Mouse (Mus musculus) limb, embryonic 14.5 days (tissue): ENCODE measurements around the gene Gm17727. TPM values are rescaled to one million over a fixed set of nuclear protein-coding genes. Genes with fewer than 3 reads are reported as not detected.
"Not testable (repeated sequence)": the region's sequence is repeated elsewhere in the genome, so short reads cannot be mapped to it uniquely, and the experiment has no call there.

ENCODE experiments used
- ATAC-seq: fragments of 200-750 bp; cut with Nextera tagmentation; 2 replicates; pipeline ENCODE4 v1.8.0; 2017; ENCODE audit warnings: low read depth, moderate number of reproducible peaks, moderate TSS enrichment; ENCODE audit not compliant: low FRiP score
- DNase-seq: peaks from one replicate; pipeline ENCODE4 v3.0.0-alpha.2; 2015; ENCODE audit warnings: low spot score
- H3K27ac ChIP-seq: fragments of 300-500 bp; sonication (generic); replicated peaks from 2 replicates; pipeline ENCODE4 v1.5.1; 2014; ENCODE audit warnings: low read depth, mild to moderate bottlenecking, low read length, moderate library complexity, mixed read lengths
- H3K27me3 ChIP-seq: fragments of 300-500 bp; sonication (generic); 2 replicates; pipeline ENCODE4 v1.6.1; 2014; ENCODE audit warnings: low read length, mixed read lengths; ENCODE audit not compliant: control insufficient read depth, insufficient read depth
- H3K36me3 ChIP-seq: fragments of 300-500 bp; sonication (generic); 2 replicates; pipeline ENCODE4 v1.6.1; 2014; ENCODE audit warnings: mild to moderate bottlenecking, low read length, moderate library complexity, mixed read lengths; ENCODE audit not compliant: control insufficient read depth, insufficient read depth
- H3K4me1 ChIP-seq: fragments of 300-500 bp; sonication (generic); 2 replicates; pipeline ENCODE4 v1.6.1; 2014; ENCODE audit warnings: antibody characterized with exemption, low read length, mixed read lengths; ENCODE audit not compliant: control insufficient read depth, insufficient read depth
- H3K4me2 ChIP-seq: fragments of 300-500 bp; sonication (generic); replicated peaks from 2 replicates; pipeline ENCODE4 v1.6.1; 2014; ENCODE audit warnings: low read depth, mild to moderate bottlenecking, low read length, moderate library complexity; ENCODE audit not compliant: severe bottlenecking
- H3K4me3 ChIP-seq: fragments of 300-500 bp; sonication (generic); replicated peaks from 2 replicates; pipeline ENCODE4 v1.5.1; 2014; ENCODE audit warnings: low read length
- H3K9ac ChIP-seq: fragments of 300-500 bp; sonication (generic); 2 replicates; pipeline ENCODE4 v1.6.1; 2014; ENCODE audit warnings: mild to moderate bottlenecking, low read depth, low read length, moderate library complexity; ENCODE audit not compliant: severe bottlenecking
- H3K9me3 ChIP-seq: fragments of 300-500 bp; sonication (generic); 2 replicates; pipeline ENCODE4 v1.6.1; 2016; ENCODE audit warnings: low read length; ENCODE audit not compliant: control insufficient read depth
- POLR2A ChIP-seq: fragments of 200-500 bp; IDR thresholded peaks from 2 replicates; pipeline ENCODE4 v1.8.0; 2012; ENCODE audit warnings: inconsistent platforms, mild to moderate bottlenecking, moderate library complexity, borderline replicate concordance; ENCODE audit not compliant: insufficient read depth, insufficient read length; ENCODE audit errors: extremely low read depth
- WGBS: fragments of 180-500 bp; shearing (Covaris S2); extraction: QIAGEN DNeasy Blood & Tissue Kit; methylation state at CpG from one replicate; pipeline ENCODE4 v1.1.7; 2014; 5-methylcytosine and 5-hydroxymethylcytosine counted together
- polyA plus RNA-seq, 2 experiments: library from polyadenylated mRNA; depleted of rRNA in 1 of 2; stranded (reverse) in 1 of 2; unstranded in 1 of 2; fragments of >200 nt; fragmentation: Nextera tagmentation in 1 of 2; extraction: Ambion mirVana in 1 of 2; gene quantifications; 2 replicates each; pipeline versions ENCODE4 v1.2.1 to v1.2.3; 2012 to 2014

The Gm17727 gene
- polyA plus RNA-seq (2012; rRNA removed): not detected in 2 replicates
- polyA plus RNA-seq (2014; fragmentation: Nextera tagmentation; extraction: Ambion mirVana): not detected in 2 replicates

- no peak within 1 kb of the TSS for H3K4me3 ChIP-seq
- DNase-seq (no peak), ATAC-seq (no peak)
- no peak within 1 kb of the TSS for H3K9ac ChIP-seq
- H3K27me3 ChIP-seq: no peaks in the 10 kb centered on the region
- no peaks in the 10 kb centered on the region for H3K9me3 ChIP-seq
- no peak within 1 kb of the TSS for H3K27ac ChIP-seq
- H3K4me1 ChIP-seq: no peaks in the 10 kb centered on the region
- WGBS: 58% methylated on average over 3 of the region's 3 CpGs
- TF ChIP-seq POLR2A: no peak
- H3K4me2 ChIP-seq: no peak within 1 kb of the TSS
- no peaks in the 10 kb centered on the region for H3K36me3 ChIP-seq
Observed at GRCm38 (mm10) chr9:35778009-35778408, at the start of gene Gm17727. TSS of gene Gm17727 (minus strand) at chr9:35778109.

GRCm38 (mm10) chr9:35817881-35818280 lies 40.0 kb upstream of the Gm17727 start:
- H3K4me1 ChIP-seq, H3K36me3 ChIP-seq, H3K4me3 ChIP-seq, H3K9me3 ChIP-seq, H3K27me3 ChIP-seq, DNase-seq, ATAC-seq, H3K9ac ChIP-seq, H3K4me2 ChIP-seq, H3K27ac ChIP-seq: not testable (repeated sequence)
- WGBS: 95% methylated on average over 15 of the region's 15 CpGs

GRCm38 (mm10) chr9:35798146-35798545 lies 20.2 kb upstream of the Gm17727 start:
- Histone ChIP-seq H3K9me3 (no peaks in the 10 kb centered on the region), H3K4me3 (no peak overlapping the region), H3K4me1 (no peaks in the 10 kb centered on the region), H3K36me3 (no peaks in the 10 kb centered on the region), H3K9ac (no peak overlapping the region), H3K27ac (no peak overlapping the region), H3K27me3 (no peaks in the 10 kb centered on the region), H3K4me2 (no peak overlapping the region)
- DNase-seq (no peak), ATAC-seq (no peak)
- TF ChIP-seq POLR2A: no peak

GRCm38 (mm10) chr9:35790001-35790400 lies 12.1 kb upstream of the Gm17727 start, which contains the start of the genes Gm27235 and D730048I06Rik:
TSS of gene Gm27235 (minus strand) at chr9:35790101.
TSS of gene D730048I06Rik (minus strand) at chr9:35790112.
- Histone ChIP-seq H3K9ac (no peak within 1 kb of the TSS), H3K36me3 (no peaks in the 10 kb centered on the region), H3K9me3 (no peaks in the 10 kb centered on the region), H3K4me2 (no peak within 1 kb of the TSS), H3K4me1 (no peaks in the 10 kb centered on the region), H3K27ac (no peak within 1 kb of the TSS), H3K4me3 (no peak within 1 kb of the TSS), H3K27me3 (no peaks in the 10 kb centered on the region)
- no peak for TF ChIP-seq POLR2A
- ATAC-seq (no peak), DNase-seq (no peak)
- 90% methylated on average over 3 of the region's 3 CpGs for WGBS

GRCm38 (mm10) chr9:35756843-35757242 lies 21.1 kb downstream of the Gm17727 start:
- no peaks in the 10 kb centered on the region for H3K27me3 ChIP-seq
- TF ChIP-seq POLR2A: no peak
- H3K36me3 ChIP-seq: no peaks in the 10 kb centered on the region
- H3K9me3 ChIP-seq: no peaks in the 10 kb centered on the region; the same call in 1 of the 2 replicates
- H3K9ac ChIP-seq: no peak overlapping the region
- H3K27ac ChIP-seq: no peak overlapping the region
- ATAC-seq (no peak), DNase-seq (no peak)
- no peak overlapping the region for H3K4me3 ChIP-seq
- no peak overlapping the region for H3K4me2 ChIP-seq
- H3K4me1 ChIP-seq: no peaks in the 10 kb centered on the region

GRCm38 (mm10) chr9:35740749-35741148 lies 37.2 kb downstream of the Gm17727 start, which contains the start of gene Gm17677:
TSS of gene Gm17677 (plus strand) at chr9:35741049.
- Histone ChIP-seq H3K9me3 (0 out of 2 replicates have a peak, but pooled peaks cover 3% of the 10 kb centered on the region), H3K27me3 (no peaks in the 10 kb centered on the region), H3K4me1 (no peaks in the 10 kb centered on the region), H3K9ac (no peak within 1 kb of the TSS), H3K27ac (no peak within 1 kb of the TSS), H3K36me3 (no peaks in the 10 kb centered on the region), H3K4me2 (no peak within 1 kb of the TSS), H3K4me3 (no peak within 1 kb of the TSS)
- no peak for TF ChIP-seq POLR2A
- no peak for ATAC-seq
- DNase-seq: no peak

Other genes starting within 250 kb of the Gm17727 start
- 1.9 and 2.3 TPM in 2 replicates for gene Ddx25, start 219.6 kb downstream of the Gm17727 start, polyA plus RNA-seq (2012; rRNA removed)
- 3.0 TPM in 2 replicates for gene Ddx25, start 219.6 kb downstream of the Gm17727 start, polyA plus RNA-seq (2014; fragmentation: Nextera tagmentation; extraction: Ambion mirVana)
- 13.1 and 20.8 TPM in 2 replicates for gene Pus3, start 219.5 kb downstream of the Gm17727 start, polyA plus RNA-seq (2012; rRNA removed)
- gene Pus3, start 219.5 kb downstream of the Gm17727 start, polyA plus RNA-seq (2014; fragmentation: Nextera tagmentation; extraction: Ambion mirVana): 18.2 and 21.7 TPM in 2 replicates
- gene Pate2, start 207.8 kb downstream of the Gm17727 start, polyA plus RNA-seq (2012; rRNA removed): 0.53 and 0.97 TPM in 2 replicates
- gene Pate2, start 207.8 kb downstream of the Gm17727 start, polyA plus RNA-seq (2014; fragmentation: Nextera tagmentation; extraction: Ambion mirVana): 0.37 and 0.55 TPM in 2 replicates
- 8.1 and 10.8 TPM in 2 replicates for gene Hyls1, start 207.7 kb downstream of the Gm17727 start, polyA plus RNA-seq (2012; rRNA removed)
- gene Hyls1, start 207.7 kb downstream of the Gm17727 start, polyA plus RNA-seq (2014; fragmentation: Nextera tagmentation; extraction: Ambion mirVana): 15.4 and 15.8 TPM in 2 replicates
- gene Pate4, start 166.2 kb downstream of the Gm17727 start, polyA plus RNA-seq (2012; rRNA removed): not detected in 2 replicates
- not detected in 2 replicates for gene Pate4, start 166.2 kb downstream of the Gm17727 start, polyA plus RNA-seq (2014; fragmentation: Nextera tagmentation; extraction: Ambion mirVana)
- gene Pate3, start 129.9 kb downstream of the Gm17727 start, polyA plus RNA-seq (2012; rRNA removed): not detected in 2 replicates
- gene Pate3, start 129.9 kb downstream of the Gm17727 start, polyA plus RNA-seq (2014; fragmentation: Nextera tagmentation; extraction: Ambion mirVana): not detected in 2 replicates
- not detected in 2 replicates for gene Pate1, start 90.7 kb downstream of the Gm17727 start, polyA plus RNA-seq (2012; rRNA removed)
- not detected in 2 replicates for gene Pate1, start 90.7 kb downstream of the Gm17727 start, polyA plus RNA-seq (2014; fragmentation: Nextera tagmentation; extraction: Ambion mirVana)
- gene Gm17677, start 37.1 kb downstream of the Gm17727 start, polyA plus RNA-seq (2012; rRNA removed): not detected in 2 replicates
- not detected in 2 replicates for gene Gm17677, start 37.1 kb downstream of the Gm17727 start, polyA plus RNA-seq (2014; fragmentation: Nextera tagmentation; extraction: Ambion mirVana)
- gene Gm27235, start 12.0 kb upstream of the Gm17727 start, polyA plus RNA-seq (2012; rRNA removed): not detected in 2 replicates
- not detected in 2 replicates for gene Gm27235, start 12.0 kb upstream of the Gm17727 start, polyA plus RNA-seq (2014; fragmentation: Nextera tagmentation; extraction: Ambion mirVana)
- not detected in 2 replicates for gene D730048I06Rik, start 12.0 kb upstream of the Gm17727 start, polyA plus RNA-seq (2012; rRNA removed)
- not detected in 2 replicates for gene D730048I06Rik, start 12.0 kb upstream of the Gm17727 start, polyA plus RNA-seq (2014; fragmentation: Nextera tagmentation; extraction: Ambion mirVana)
- not detected in 2 replicates for gene 9230110F15Rik, start 66.0 kb upstream of the Gm17727 start, polyA plus RNA-seq (2012; rRNA removed)
- gene 9230110F15Rik, start 66.0 kb upstream of the Gm17727 start, polyA plus RNA-seq (2014; fragmentation: Nextera tagmentation; extraction: Ambion mirVana): not detected in 2 replicates
- gene 9230113P08Rik, start 130.3 kb upstream of the Gm17727 start, polyA plus RNA-seq (2012; rRNA removed): not detected in 2 replicates
- gene 9230113P08Rik, start 130.3 kb upstream of the Gm17727 start, polyA plus RNA-seq (2014; fragmentation: Nextera tagmentation; extraction: Ambion mirVana): not detected in 2 replicates